Mouse (Mus musculus) left cerebral cortex, adult 9 months (tissue): Measurements from ENCODE around the gene Sept5.

Source experiments
- DNase-seq, 2 experiments: peaks; one replicate each; pipeline ENCODE4 v3.0.0; 2022; ENCODE audit warnings: low spot score in 2 of 2

Sept5 gene

DNA sequence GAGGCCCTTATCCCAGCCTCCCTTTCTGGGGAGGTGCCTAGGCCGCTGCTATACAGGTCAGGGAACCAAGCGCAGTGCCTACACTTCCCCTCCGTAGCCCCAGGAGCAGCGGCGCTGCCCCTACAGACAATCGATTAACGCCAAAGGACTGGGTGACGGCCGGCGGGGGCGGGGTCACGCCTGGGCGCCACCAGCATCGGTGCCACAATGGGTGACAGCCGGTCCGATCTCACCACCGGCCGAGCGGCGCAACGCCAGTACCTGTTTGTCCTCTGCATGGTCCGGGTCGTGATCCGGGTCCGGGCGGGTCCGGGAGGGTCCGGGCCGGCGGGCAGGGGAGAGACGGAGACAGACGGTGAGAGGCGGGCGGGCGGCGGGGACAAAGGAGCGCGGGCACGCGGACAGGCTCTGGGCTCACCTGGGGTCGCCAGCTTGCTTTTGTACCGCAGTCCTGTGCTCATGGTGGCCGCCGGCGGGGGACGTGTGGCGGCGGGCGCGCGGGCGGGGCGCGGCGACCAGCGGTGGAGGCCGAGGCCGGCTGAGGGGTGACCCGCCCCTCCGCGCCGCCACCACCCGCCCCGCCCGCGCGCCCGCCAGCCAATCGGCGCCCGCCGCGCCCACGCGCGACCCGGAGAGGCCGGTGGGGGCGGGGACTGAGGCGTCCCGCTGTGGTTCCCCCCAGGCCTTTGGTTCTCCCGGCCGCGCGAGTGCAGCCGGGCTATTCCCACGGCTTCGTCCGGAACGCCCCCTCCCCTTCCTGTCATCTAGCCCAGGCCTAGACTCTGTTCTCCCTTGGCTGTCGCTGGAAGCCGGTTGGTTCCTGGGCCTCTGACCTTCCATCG lies at the start of gene Sept5:
Gene Sept5 (minus strand): TSS at position 565 of the 842 bp plus-strand sequence.
- peak in 1 of 2 experiments; percentile 59 for DNase-seq

GRCm38 (mm10) chr16:18679112-18679511 lies 49.4 kb upstream of the Sept5 start:
- no peak for DNase-seq

GRCm38 (mm10) chr16:18677746-18678679 lies 48.3 kb upstream of the Sept5 start:
- peak in 1 of 2 experiments; percentile 72 for DNase-seq

DNA sequence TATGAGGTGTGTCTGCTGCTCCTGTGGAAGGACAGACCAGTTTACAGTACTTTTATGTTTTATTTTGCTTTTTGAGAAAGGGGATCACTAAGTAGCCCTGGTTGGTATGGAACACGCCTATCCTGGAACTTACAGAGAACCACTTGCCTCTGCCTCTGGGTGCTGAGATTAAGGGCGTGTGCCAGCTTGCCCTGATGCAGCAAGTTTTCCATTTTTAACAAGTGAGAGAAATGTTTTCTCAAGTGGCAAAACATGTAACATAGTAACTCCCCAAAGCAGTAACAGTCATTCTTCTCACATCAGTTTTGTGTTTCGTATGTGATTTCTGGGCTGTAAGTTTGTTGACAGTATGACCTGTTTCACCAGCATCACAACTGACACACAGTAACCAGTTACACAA lies 43.3 kb upstream of the Sept5 start:
- DNase-seq = no peak

DNA sequence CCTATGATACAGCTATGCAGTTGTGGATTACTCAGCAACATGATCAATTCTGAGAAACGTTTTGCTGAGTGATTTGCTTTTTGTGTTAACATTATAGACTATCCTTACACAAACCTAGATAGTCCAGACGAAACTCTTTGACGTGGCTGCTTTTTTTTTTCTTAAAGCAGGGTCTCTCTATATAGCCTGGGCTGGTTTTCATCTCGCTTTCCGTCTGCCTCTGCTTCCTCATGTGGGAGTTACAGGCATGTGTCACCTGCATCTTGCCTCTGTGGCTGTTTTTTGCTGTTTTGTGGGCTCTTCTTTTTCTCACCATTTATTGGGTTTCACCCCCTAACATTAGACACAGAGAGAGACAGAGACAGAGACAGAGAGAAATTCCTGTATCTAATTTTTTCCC lies 42.3 kb upstream of the Sept5 start:
- no peak for DNase-seq

GRCm38 (mm10) chr16:18669914-18670313 lies 40.2 kb upstream of the Sept5 start:
- DNase-seq = no peak

- DNase-seq = no peak
Observed at GRCm38 (mm10) chr16:18658597-18658996, 28.8 kb upstream of the Sept5 start.

DNA sequence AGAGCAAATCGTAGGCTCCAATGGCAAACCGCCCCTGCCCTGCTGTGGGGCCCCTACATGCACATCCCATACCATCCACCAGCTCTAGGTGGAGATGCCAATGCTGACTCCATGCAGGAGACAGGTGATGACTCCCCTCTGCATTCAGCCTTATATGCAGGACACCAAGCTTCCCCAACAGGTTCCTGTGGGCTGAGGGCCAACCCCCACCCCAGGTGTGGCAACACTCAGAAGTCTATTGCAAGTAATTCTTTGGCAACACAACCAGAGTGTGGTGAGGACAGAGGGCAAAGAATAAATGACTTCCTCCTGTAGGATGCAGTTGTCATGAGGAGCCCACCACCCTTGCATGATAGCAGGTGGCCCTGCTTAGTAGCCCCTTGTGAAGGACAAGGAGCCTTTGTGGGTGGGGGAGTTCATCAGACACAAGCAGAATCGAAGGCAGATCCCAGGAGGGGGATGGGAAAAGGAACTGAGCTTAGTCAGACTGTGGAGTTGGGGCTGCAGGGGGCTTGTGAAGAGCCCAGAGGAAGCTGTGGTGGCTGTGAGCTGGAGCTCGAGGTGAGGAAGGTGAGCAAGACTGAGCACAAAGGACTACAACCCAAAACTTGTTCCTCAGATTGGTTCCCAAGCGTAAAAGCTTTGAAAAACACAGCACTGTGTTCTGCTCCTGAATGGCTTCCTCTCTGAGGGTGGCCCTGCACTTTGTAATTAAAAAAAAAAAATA lies 25.8 kb upstream of the Sept5 start:
- no peak for DNase-seq

DNA sequence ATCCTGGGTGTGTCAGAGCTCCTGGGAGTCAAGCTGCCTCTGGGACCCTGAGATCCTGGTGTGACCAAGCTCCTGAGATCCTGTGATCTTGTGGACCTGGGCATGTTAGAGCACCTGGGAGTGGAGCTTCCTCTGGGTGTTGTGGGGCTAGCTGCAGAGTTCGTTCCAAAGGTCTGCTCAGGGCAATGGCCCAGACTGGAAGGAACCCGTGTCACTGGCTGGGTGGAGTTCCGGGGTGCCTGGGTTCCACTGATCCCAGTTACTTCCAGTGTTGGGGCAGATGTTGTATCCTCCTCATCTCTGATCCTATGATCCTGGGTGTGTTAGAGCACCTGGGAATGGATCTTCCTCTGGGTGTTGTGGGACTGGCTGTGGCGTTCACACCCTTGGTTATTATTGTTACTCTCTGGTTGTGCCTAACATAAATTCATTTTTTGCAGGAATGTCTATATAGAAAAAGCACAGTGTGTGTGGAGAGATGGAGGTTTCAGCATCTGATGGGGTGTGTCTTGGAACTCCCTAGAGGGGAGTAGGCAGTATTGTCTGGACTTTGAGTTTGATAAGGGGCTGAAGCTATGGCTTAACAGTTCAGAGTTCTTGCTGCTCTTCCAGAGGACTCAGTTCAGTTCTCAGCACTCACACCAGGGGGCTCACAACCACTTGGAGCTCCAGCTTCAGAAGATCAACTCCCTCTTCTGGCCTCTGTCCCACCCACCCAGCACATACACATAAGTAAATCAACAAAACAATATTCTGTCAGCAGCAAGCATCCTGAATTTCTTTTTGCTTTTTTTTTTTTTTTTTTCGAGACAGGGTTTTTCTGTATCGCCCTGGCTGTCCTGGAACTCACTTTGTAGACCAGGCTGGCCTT lies 23.8 kb upstream of the Sept5 start:
- DNase-seq = no peak

DNA sequence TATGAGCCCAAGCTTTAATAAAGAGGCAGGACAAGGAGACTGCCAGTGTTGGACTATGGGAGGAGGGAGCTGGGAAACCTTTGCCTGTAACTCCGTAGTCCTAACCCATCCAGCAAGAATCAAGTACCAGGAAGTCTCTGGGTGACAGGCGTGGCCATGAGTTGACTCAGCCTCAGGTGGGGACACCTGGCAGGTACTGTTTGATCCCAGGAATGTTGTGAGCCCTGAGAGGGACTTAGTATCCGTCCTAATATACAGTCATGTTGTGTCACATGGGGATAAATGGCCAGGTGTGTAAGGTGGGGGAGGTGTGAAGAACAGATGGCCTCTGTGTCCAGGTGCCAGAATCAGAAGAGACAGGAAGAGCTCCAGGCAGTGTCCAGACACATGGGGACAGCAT lies 19.4 kb upstream of the Sept5 start:
- no peak for DNase-seq

DNA sequence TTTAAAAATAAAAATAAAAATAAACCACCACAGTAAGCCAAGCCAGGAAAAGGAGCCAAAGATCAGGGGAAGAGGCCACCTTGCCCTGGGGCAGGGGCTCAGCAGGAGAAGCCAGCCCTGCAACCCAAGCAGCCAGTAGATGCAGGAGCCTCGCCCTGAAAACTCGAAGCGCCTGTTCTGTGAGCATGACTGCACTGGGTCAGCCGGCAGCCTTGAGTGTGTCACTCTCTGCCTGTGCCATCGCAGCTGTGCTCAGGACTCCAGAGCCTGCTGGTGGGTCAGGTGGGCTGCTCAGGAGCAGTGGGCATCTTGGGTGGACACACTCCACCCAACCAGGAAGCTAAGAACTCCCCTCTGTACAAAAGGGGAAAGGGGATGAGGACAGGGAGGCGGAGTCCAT lies 15.6 kb upstream of the Sept5 start:
- no peak for DNase-seq

DNA sequence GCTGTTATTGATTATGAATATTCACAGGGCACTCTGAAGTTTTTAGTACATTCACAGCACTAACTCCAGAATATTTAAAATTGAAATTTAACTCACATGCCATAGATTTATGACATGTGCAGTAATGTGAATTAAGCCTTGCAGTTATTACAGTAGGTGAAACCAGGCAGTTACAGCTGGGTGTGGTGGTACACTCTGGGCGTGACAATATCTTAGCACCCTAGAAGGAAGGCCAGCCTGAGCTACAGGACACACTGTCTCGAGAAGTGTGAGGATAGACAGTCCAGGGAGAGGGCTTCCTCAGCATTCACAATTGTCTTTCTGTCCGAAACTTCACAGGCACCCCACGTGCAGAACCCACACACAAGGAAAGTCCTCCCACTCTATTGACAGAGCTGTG lies 14.7 kb upstream of the Sept5 start:
- no peak for DNase-seq

DNA sequence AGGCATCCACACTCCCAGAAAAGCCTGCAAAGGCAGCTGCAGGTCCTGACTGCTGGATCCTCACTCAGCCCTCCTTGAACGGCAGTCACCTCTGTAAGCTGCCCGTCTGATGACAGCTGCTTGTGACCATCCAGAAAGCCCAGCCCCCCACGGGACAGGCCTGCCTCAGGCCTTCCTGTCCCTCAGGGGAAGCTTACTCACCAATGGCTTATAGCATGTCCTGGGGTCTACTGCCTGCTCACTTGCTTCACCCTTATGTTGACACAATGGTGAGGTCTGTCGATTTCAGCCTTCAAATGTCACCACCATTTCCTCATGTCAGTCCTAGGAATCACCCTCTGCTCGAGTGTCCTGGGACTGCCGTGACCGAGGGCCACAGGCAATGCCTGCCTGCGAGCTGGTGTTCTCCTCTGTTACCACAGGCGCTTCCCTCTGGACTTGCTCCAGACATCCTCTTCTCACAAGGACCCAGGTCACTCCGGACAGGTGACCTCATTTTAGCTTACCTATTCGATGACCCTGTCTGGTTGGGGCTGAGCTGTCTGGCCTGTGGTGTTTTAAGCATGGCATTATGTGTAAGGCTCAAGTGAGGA lies 13.7 kb upstream of the Sept5 start:
- DNase-seq = no peak

DNA sequence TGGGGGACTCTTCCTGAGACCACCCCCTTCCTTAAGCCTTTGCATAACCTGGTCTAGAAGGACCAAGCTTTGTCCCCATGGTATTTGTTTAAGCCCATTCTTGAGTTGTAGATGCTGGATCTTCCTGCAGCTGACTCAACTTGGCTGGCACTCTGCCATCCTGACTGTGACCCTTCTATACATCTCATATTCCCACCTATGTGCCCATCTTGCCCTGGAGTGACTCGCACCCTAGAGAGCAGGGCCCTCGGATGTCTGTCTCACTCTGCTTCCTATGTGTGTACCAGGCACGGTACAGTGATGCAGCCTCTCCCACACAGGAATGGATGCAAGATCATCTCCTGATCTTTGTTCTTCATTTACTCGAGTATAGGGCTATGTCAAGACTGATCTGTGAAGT lies 13.1 kb upstream of the Sept5 start:
- no peak for DNase-seq

DNA sequence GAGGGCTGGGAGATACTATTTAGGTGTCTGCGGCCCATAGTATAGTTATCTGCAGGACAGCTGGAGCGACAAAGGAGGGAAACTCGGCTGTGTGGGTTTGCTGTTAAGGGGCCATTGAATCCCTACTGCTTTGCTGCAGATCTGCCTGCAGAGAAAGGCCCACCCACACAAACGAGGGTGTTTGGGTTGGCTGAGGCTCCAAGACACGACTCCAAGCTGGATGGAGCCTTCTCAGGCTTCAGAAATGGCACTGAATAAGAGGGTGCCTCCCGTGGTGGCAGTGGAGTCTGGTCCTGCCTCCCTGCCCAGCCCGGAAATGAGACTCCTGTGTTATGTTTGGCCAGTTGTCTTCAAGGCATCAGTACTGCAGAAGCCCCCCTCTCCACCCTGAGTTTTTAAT lies 12.5 kb upstream of the Sept5 start:
- DNase-seq = peak in 1 of 2 experiments; percentile 72

- DNase-seq = no peak
Observed at GRCm38 (mm10) chr16:18639382-18639929, 9.7 kb upstream of the Sept5 start.

GRCm38 (mm10) chr16:18638396-18638795 lies 8.6 kb upstream of the Sept5 start:
- DNase-seq = no peak

- no peak for DNase-seq
Observed at GRCm38 (mm10) chr16:18636804-18637203, 7.0 kb upstream of the Sept5 start.

- DNase-seq = no peak
Observed at GRCm38 (mm10) chr16:18636401-18636800, 6.6 kb upstream of the Sept5 start.

- DNase-seq = no peak
Observed at GRCm38 (mm10) chr16:18633333-18633732, 3.6 kb upstream of the Sept5 start.
